Mouse (Mus musculus) MEL (cell line): ENCODE measurements around the gene Gm10491.

Source experiments
- CHD2 ChIP-seq: IDR thresholded peaks from 2 replicates; pipeline ENCODE4 v1.6.1; 2011; ENCODE audit warnings: low read length, improper control_type of control experiment
- CTCF ChIP-seq, 3 experiments: IDR thresholded peaks in 2 of 3; conservative IDR thresholded peaks in 1 of 3; 2 replicates each; pipeline ENCODE4 v1.5.1; 2011 to 2012; ENCODE audit warnings: low read length in 3 of 3, low read depth in 2 of 3, mild to moderate bottlenecking in 2 of 3, improper control_type of control experiment in 1 of 3, inconsistent platforms in 1 of 3, mixed read lengths in 1 of 3, moderate library complexity in 1 of 3; ENCODE audit not compliant: control insufficient read depth in 1 of 3, insufficient read depth in 1 of 3, poor library complexity in 1 of 3, severe bottlenecking in 1 of 3
- ETS1 ChIP-seq: IDR thresholded peaks from 2 replicates; pipeline ENCODE4 v1.6.1; 2012; ENCODE audit warnings: low read depth, mild to moderate bottlenecking, inconsistent platforms, low read length, improper control_type of control experiment, moderate library complexity
- GATA1 ChIP-seq: IDR thresholded peaks from 2 replicates; pipeline ENCODE4 v1.6.1; 2011; ENCODE audit warnings: low read depth, low read length, improper control_type of control experiment
- HCFC1 ChIP-seq: IDR thresholded peaks from 2 replicates; pipeline ENCODE4 v1.6.1; 2012; ENCODE audit warnings: low read depth, mild to moderate bottlenecking, inconsistent platforms, low read length, improper control_type of control experiment, moderate library complexity
- JUND ChIP-seq: IDR thresholded peaks from 2 replicates; pipeline ENCODE4 v1.6.1; 2011; ENCODE audit warnings: low read depth, mild to moderate bottlenecking, improper control_type of control experiment, low read length
- KAT2A ChIP-seq: conservative IDR thresholded peaks from 2 replicates; pipeline ENCODE4 v1.6.1; 2012; ENCODE audit warnings: low read depth, low read length, improper control_type of control experiment, inconsistent platforms
- MYB ChIP-seq: IDR thresholded peaks from 2 replicates; pipeline ENCODE4 v1.6.1; 2011; ENCODE audit warnings: mild to moderate bottlenecking, low read depth, low read length, improper control_type of control experiment
- NRF1 ChIP-seq: IDR thresholded peaks from 2 replicates; pipeline ENCODE4 v1.6.1; 2014; ENCODE audit warnings: low read depth, mild to moderate bottlenecking, inconsistent platforms, low read length, improper control_type of control experiment, moderate library complexity; ENCODE audit not compliant: poor library complexity, insufficient read depth, severe bottlenecking
- POLR2A ChIP-seq, 2 experiments: IDR thresholded peaks; 2 replicates each; pipeline ENCODE4 v1.6.1; 2011 to 2012; ENCODE audit warnings: low read length in 2 of 2, mild to moderate bottlenecking in 2 of 2, control low read depth in 1 of 2, improper control_type of control experiment in 1 of 2, low read depth in 1 of 2, moderate library complexity in 1 of 2; ENCODE audit not compliant: control insufficient read depth in 1 of 2, insufficient read depth in 1 of 2, poor library complexity in 1 of 2
- SMC3 ChIP-seq: IDR thresholded peaks from 2 replicates; pipeline ENCODE4 v1.6.1; 2011; ENCODE audit warnings: low read depth, low read length, improper control_type of control experiment
- TAL1 ChIP-seq: IDR thresholded peaks from 2 replicates; pipeline ENCODE4 v1.6.1; 2012; ENCODE audit warnings: mild to moderate bottlenecking, inconsistent platforms, low read length, moderate library complexity, mixed read lengths
- TBP ChIP-seq: IDR thresholded peaks from 2 replicates; pipeline ENCODE4 v1.8.0; 2011; ENCODE audit warnings: low read depth, low read length, improper control_type of control experiment

GRCm38 (mm10) chrX:7922032-7922431, 14.4 kb upstream of the Gm10491 start:
- no peak for TF ChIP-seq CTCF (IDR thresholded peaks at IDR 0.05 in 2 of 3, conservative IDR thresholded peaks at IDR 0.05 in 1 of 3; ENCODE audit: control insufficient read depth in 1 of 3, insufficient read depth in 1 of 3, low read depth in 2 of 3, low read length in 3 of 3, poor library complexity in 1 of 3, severe bottlenecking in 1 of 3)
- no peak for TF ChIP-seq TBP
- no peak for TF ChIP-seq HCFC1
- no peak for TF ChIP-seq NRF1
- no peak for TF ChIP-seq MYB
- TF ChIP-seq SMC3, result no peak
- TF ChIP-seq TAL1, result no peak
- no peak for TF ChIP-seq POLR2A (IDR thresholded peaks at IDR 0.05; ENCODE audit: control insufficient read depth in 1 of 2, insufficient read depth in 1 of 2, low read depth in 1 of 2, low read length in 2 of 2, poor library complexity in 1 of 2)
- no peak for TF ChIP-seq KAT2A
- TF ChIP-seq CHD2, result no peak
- no peak for TF ChIP-seq JUND
- no peak for TF ChIP-seq ETS1
- TF ChIP-seq GATA1, result no peak
